Mouse (Mus musculus) ES-Bruce4 (cell line): ENCODE data around the gene Glrx5. TPM values are rescaled to one million over a fixed set of nuclear protein-coding genes. Genes with fewer than 3 reads are reported as not detected.
A peak's percentile ranks its signal among the peaks of the same experiment; 100 is the strongest.

Source experiments
- H3K27ac ChIP-seq: 2 replicates; pipeline ENCODE4 v1.5.1; 2012; ENCODE audit warnings: low read length, inconsistent platforms; ENCODE audit not compliant: insufficient read depth
- H3K27me3 ChIP-seq: 2 replicates; pipeline ENCODE4 v1.6.1; 2012; ENCODE audit warnings: mild to moderate bottlenecking, low read length, inconsistent platforms; ENCODE audit not compliant: control insufficient read depth, poor library complexity, insufficient read depth, severe bottlenecking
- H3K36me3 ChIP-seq: 2 replicates; pipeline ENCODE4 v1.6.1; 2012; ENCODE audit warnings: inconsistent platforms, mild to moderate bottlenecking, low read length, moderate library complexity; ENCODE audit not compliant: control insufficient read depth, poor library complexity, insufficient read depth, severe bottlenecking
- H3K4me1 ChIP-seq: one replicate; pipeline ENCODE4 v1.8.1; 2011; ENCODE audit warnings: low read length; ENCODE audit not compliant: control insufficient read depth, insufficient read depth
- H3K4me3 ChIP-seq: 2 replicates; pipeline ENCODE4 v1.5.1; 2011; ENCODE audit warnings: low read depth, mild to moderate bottlenecking, low read length
- H3K9ac ChIP-seq: 2 replicates; pipeline ENCODE4 v1.6.1; 2012; ENCODE audit warnings: low read depth, mild to moderate bottlenecking, inconsistent platforms; ENCODE audit not compliant: poor library complexity, severe bottlenecking
- H3K9me3 ChIP-seq: replicated peaks from 2 replicates; pipeline ENCODE4 v1.6.1; 2012; ENCODE audit warnings: mild to moderate bottlenecking, low read length, inconsistent platforms; ENCODE audit not compliant: control insufficient read depth, poor library complexity, insufficient read depth, severe bottlenecking
- CTCF ChIP-seq: IDR thresholded peaks from one replicate; pipeline ENCODE4 v1.8.1; 2011; ENCODE audit warnings: low read depth, low read length
- EP300 ChIP-seq: IDR thresholded peaks from 2 replicates; pipeline ENCODE4 v1.6.1; 2011; ENCODE audit warnings: low read depth, low read length; ENCODE audit not compliant: insufficient read depth
- POLR2A ChIP-seq: IDR thresholded peaks from one replicate; pipeline ENCODE4 v1.8.1; 2011; ENCODE audit warnings: low read length; ENCODE audit not compliant: insufficient read depth
- polyA plus RNA-seq: library from polyadenylated mRNA; stranded (reverse); fragments of >200 nt; gene quantifications from 2 replicates; pipeline ENCODE4 v1.2.4, GENCODE M21; 2011; ENCODE audit warnings: low read depth; ENCODE audit not compliant: missing spikeins, insufficient read depth, insufficient read length

Gene Glrx5
- polyA plus RNA-seq, 1 experiment: 36.4 TPM

DNA sequence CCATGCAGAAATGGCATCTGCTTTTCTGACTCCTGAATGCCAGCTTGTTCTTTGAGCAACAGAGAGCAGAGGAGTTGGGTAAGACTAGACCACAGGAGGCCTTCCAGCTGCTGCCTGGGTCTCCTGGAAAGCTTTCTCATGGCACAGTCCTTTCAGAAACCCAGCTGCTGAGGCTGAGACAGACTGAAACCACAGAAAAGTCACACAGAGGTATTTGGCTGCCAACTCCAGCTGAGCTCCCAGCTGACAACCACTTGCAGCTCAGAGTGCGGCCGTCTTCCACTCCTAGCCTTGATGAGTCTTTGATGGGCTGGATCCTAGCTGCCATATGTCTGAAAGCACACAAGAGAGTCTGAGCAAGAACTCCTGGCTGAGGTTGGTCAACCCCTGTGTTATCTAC is 27.5 kb downstream of the Glrx5 start:
- Histone ChIP-seq H3K4me3 (no peak overlapping the region), H3K27me3 (no peaks in the 10 kb centered on the region), H3K9ac (no peak overlapping the region), H3K9me3 (no peaks in the 10 kb centered on the region), H3K4me1 (no peaks in the 10 kb centered on the region), H3K27ac (no peak overlapping the region), H3K36me3 (no peaks in the 10 kb centered on the region)
- TF ChIP-seq CTCF (no peak), POLR2A (no peak), EP300 (no peak)

- Histone ChIP-seq H3K27me3 (no peaks in the 10 kb centered on the region), H3K4me1 (peaks cover 3% of the 10 kb centered on the region), H3K9ac (no peak overlapping the region), H3K9me3 (no peaks in the 10 kb centered on the region), H3K4me3 (peak overlapping the region; percentile 58), H3K36me3 (no peaks in the 10 kb centered on the region), H3K27ac (no peak overlapping the region)
- no peak for TF ChIP-seq EP300
- TF ChIP-seq CTCF: peak; percentile 77
Measured at GRCm38 (mm10) chr12:105063201-105064134, 31.0 kb downstream of the Glrx5 start.

GRCm38 (mm10) chr12:105064168-105064567 is 31.7 kb downstream of the Glrx5 start:
- Histone ChIP-seq H3K9ac (no peak overlapping the region), H3K9me3 (no peaks in the 10 kb centered on the region), H3K4me3 (no peak overlapping the region), H3K27ac (no peak overlapping the region), H3K27me3 (no peaks in the 10 kb centered on the region), H3K4me1 (peaks cover 3% of the 10 kb centered on the region), H3K36me3 (no peaks in the 10 kb centered on the region)
- no peak for TF ChIP-seq POLR2A
- TF ChIP-seq EP300: no peak
- no peak for TF ChIP-seq CTCF

GRCm38 (mm10) chr12:105065119-105065518 is 32.6 kb downstream of the Glrx5 start:
- no peak for TF ChIP-seq CTCF
- no peak for TF ChIP-seq POLR2A
- no peak for TF ChIP-seq EP300
- Histone ChIP-seq H3K27me3 (no peaks in the 10 kb centered on the region), H3K4me3 (no peak overlapping the region), H3K9me3 (no peaks in the 10 kb centered on the region), H3K36me3 (no peaks in the 10 kb centered on the region), H3K4me1 (peaks cover 3% of the 10 kb centered on the region), H3K9ac (no peak overlapping the region), H3K27ac (no peak overlapping the region)

GRCm38 (mm10) chr12:105066523-105066922 is 34.0 kb downstream of the Glrx5 start:
- Histone ChIP-seq H3K9me3 (no peaks in the 10 kb centered on the region), H3K36me3 (no peaks in the 10 kb centered on the region), H3K27me3 (no peaks in the 10 kb centered on the region), H3K9ac (no peak overlapping the region), H3K27ac (no peak overlapping the region), H3K4me3 (no peak overlapping the region), H3K4me1 (peaks cover 7% of the 10 kb centered on the region)
- no peak for TF ChIP-seq CTCF
- TF ChIP-seq POLR2A: no peak
- TF ChIP-seq EP300: no peak

GRCm38 (mm10) chr12:105068911-105069310 is 36.4 kb downstream of the Glrx5 start:
- no peaks in the 10 kb centered on the region for H3K27me3 ChIP-seq
- no peak overlapping the region for H3K4me3 ChIP-seq
- H3K9ac ChIP-seq: no peak overlapping the region
- no peaks in the 10 kb centered on the region for H3K36me3 ChIP-seq
- TF ChIP-seq CTCF (no peak), EP300 (no peak), POLR2A (no peak)
- H3K4me1 ChIP-seq: peaks cover 7% of the 10 kb centered on the region
- no peaks in the 10 kb centered on the region for H3K9me3 ChIP-seq
- no peak overlapping the region for H3K27ac ChIP-seq
